Mouse (Mus musculus): ENCODE measurements around the gene Plppr1. TPM values are rescaled to one million over a fixed set of nuclear protein-coding genes. Genes with fewer than 3 reads are reported as not detected.
"Not testable (repeated sequence)": the region's sequence is repeated elsewhere in the genome, so short reads cannot be mapped to it uniquely, and the experiment has no call there.

The Plppr1 gene
- polyA plus RNA-seq, 1 experiment = not detected

DNA sequence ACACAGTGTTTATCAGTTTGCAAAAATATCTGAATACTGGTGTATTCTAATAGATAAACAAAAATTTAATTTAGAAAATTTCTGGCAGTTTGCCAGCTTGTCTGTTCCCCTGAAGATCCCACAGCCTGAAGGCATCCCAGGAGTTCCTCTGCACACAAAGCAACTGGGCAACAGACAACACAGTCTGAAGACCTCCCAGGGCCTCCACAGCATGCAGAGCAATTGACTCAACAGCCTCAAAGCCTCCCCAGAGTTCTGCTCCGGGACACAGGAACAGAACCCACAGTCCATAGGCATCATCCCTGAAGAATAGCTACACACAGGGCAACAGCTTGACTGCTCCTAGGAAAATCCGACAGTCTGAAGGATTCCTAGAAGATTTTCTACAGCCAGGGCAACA, 289.6 kb downstream of the Plppr1 start:
- H3K4me3 ChIP-seq (ENCODE audit: insufficient read depth, low read depth, low read length) = no peak overlapping the region
- no peak overlapping the region for H3K27ac ChIP-seq (ENCODE audit: insufficient read depth, low read depth, low read length)
- no peaks in the 10 kb centered on the region for H3K4me1 ChIP-seq (ENCODE audit: control insufficient read depth, insufficient read depth, low read length)
- 40% methylated on average over 2 of the region's 2 CpGs for WGBS
- TF ChIP-seq CTCF (IDR thresholded peaks at IDR 0.05; ENCODE audit: insufficient read depth, low read depth, low read length) (no peak), POLR2A (IDR thresholded peaks at IDR 0.05; ENCODE audit: insufficient read depth, low read depth, low read length) (no peak)

GRCm38 (mm10) chr4:49350470-49350869, 291.4 kb downstream of the Plppr1 start:
- Histone ChIP-seq H3K4me3 (ENCODE audit: insufficient read depth, low read depth, low read length) (no peak overlapping the region), H3K4me1 (ENCODE audit: control insufficient read depth, insufficient read depth, low read length) (no peaks in the 10 kb centered on the region), H3K27ac (ENCODE audit: insufficient read depth, low read depth, low read length) (no peak overlapping the region)
- TF ChIP-seq POLR2A (IDR thresholded peaks at IDR 0.05; ENCODE audit: insufficient read depth, low read depth, low read length) (no peak), CTCF (IDR thresholded peaks at IDR 0.05; ENCODE audit: insufficient read depth, low read depth, low read length) (no peak)
- 91% methylated on average over 4 of the region's 4 CpGs for WGBS

DNA sequence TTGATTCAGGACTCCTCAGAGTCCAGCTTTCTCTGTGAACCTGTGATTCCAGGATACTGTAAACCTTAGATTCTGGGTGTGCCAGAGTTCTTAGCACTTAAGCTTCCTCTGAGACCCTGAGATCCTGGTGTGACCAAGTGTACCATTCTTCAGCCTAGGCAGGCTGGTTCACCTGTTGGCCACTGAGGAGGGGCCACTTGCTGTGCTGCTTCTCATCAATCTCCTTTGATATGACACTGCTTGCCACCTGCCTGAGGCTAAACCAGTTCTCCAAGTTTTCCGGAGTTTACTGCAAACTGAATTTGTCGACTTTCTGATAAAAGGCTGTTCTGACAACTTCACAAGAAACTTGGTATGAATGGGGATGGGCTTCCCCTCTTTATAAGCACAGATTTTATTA, 298.0 kb downstream of the Plppr1 start:
- WGBS = 82% methylated on average over 2 of the region's 2 CpGs
- TF ChIP-seq CTCF (IDR thresholded peaks at IDR 0.05; ENCODE audit: insufficient read depth, low read depth, low read length) = no peak
- no peak for TF ChIP-seq POLR2A (IDR thresholded peaks at IDR 0.05; ENCODE audit: insufficient read depth, low read depth, low read length)

GRCm38 (mm10) chr4:49368046-49368445, 309.0 kb downstream of the Plppr1 start:
- H3K27ac ChIP-seq (ENCODE audit: insufficient read depth, low read depth, low read length); H3K4me3 ChIP-seq (ENCODE audit: insufficient read depth, low read depth, low read length); H3K4me1 ChIP-seq (ENCODE audit: control insufficient read depth, insufficient read depth, low read length): not testable (repeated sequence)
- 64% methylated on average over 3 of the region's 3 CpGs for WGBS

More for the DNA sequence above, 298.0 kb downstream of the Plppr1 start:
- no peaks in the 10 kb centered on the region for H3K4me1 ChIP-seq (ENCODE audit: control insufficient read depth, insufficient read depth, low read length)
- H3K4me3 ChIP-seq (ENCODE audit: insufficient read depth, low read depth, low read length) = no peak overlapping the region
- H3K27ac ChIP-seq (ENCODE audit: insufficient read depth, low read depth, low read length) = no peak overlapping the region

- not testable (repeated sequence) for H3K4me3 ChIP-seq (ENCODE audit: insufficient read depth, low read depth, low read length); H3K4me1 ChIP-seq (ENCODE audit: control insufficient read depth, insufficient read depth, low read length); H3K27ac ChIP-seq (ENCODE audit: insufficient read depth, low read depth, low read length)
- WGBS = 83% methylated on average over 2 of the region's 2 CpGs
These were observed 324.7 kb downstream of the Plppr1 start for GRCm38 (mm10) chr4:49383576-49384318.

DNA sequence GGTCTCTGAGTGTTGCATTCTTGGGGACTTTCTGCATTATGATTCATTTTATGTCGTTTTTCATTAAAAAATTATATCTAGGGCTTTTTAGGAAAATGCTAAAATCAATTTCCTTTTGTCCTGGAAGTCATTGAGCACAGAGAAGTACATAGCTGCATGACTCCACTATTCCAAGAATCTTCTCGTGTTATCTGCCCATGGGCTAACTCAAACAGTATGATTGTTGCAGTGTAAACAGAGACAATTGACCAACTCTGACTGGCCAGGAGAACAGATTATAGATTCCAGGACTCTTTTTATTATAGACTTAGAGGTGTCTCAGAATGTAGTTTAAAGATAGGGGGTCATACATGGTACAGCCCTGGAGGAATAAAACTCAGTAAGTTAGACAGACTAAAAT, 327.8 kb downstream of the Plppr1 start:
- Histone ChIP-seq H3K27ac (ENCODE audit: insufficient read depth, low read depth, low read length) (no peak overlapping the region), H3K4me3 (ENCODE audit: insufficient read depth, low read depth, low read length) (no peak overlapping the region), H3K4me1 (ENCODE audit: control insufficient read depth, insufficient read depth, low read length) (no peaks in the 10 kb centered on the region)
- WGBS = 59% methylated on average over 2 of the region's 2 CpGs
- TF ChIP-seq CTCF (IDR thresholded peaks at IDR 0.05; ENCODE audit: insufficient read depth, low read depth, low read length) (no peak), POLR2A (IDR thresholded peaks at IDR 0.05; ENCODE audit: insufficient read depth, low read depth, low read length) (no peak)
